Mouse (Mus musculus) stomach, embryonic 14.5 days (tissue): Measurements from ENCODE around the gene Gm26558. TPM values are rescaled to one million over a fixed set of nuclear protein-coding genes. Genes with fewer than 3 reads are reported as not detected.

Experiments
- ATAC-seq: fragments of 200-750 bp; cut with Nextera tagmentation; 2 replicates; pipeline ENCODE4 v1.8.0; 2017; ENCODE audit warnings: low read depth, moderate TSS enrichment; ENCODE audit not compliant: insufficient number of reproducible peaks, insufficient read depth, low FRiP score
- H3K27ac ChIP-seq: fragments of 300-500 bp; sonication (generic); 2 replicates; pipeline ENCODE4 v1.5.1; 2014; ENCODE audit warnings: mild to moderate bottlenecking, low read length, moderate library complexity, mixed read lengths
- H3K27me3 ChIP-seq: fragments of 300-500 bp; sonication (generic); 2 replicates; pipeline ENCODE4 v1.6.1; 2014; ENCODE audit warnings: low read length, control low read depth, mixed read lengths; ENCODE audit not compliant: control insufficient read depth, insufficient read depth
- H3K36me3 ChIP-seq: fragments of 300-500 bp; sonication (generic); 2 replicates; pipeline ENCODE4 v1.6.1; 2014; ENCODE audit warnings: mild to moderate bottlenecking, control low read depth, low read length, moderate library complexity, mixed read lengths; ENCODE audit not compliant: control insufficient read depth, insufficient read depth
- H3K4me1 ChIP-seq: fragments of 300-500 bp; sonication (generic); 2 replicates; pipeline ENCODE4 v1.6.1; 2014; ENCODE audit warnings: low read length, control low read depth, mixed read lengths; ENCODE audit not compliant: control insufficient read depth, insufficient read depth
- H3K4me2 ChIP-seq: fragments of 300-500 bp; sonication (generic); replicated peaks from 2 replicates; pipeline ENCODE4 v1.6.1; 2014; ENCODE audit warnings: low read depth, low read length, control low read depth
- H3K4me3 ChIP-seq: fragments of 300-500 bp; sonication (generic); 2 replicates; pipeline ENCODE4 v1.5.1; 2014; ENCODE audit warnings: low read depth, low read length, control low read depth
- H3K9ac ChIP-seq: fragments of 300-500 bp; sonication (generic); replicated peaks from 2 replicates; pipeline ENCODE4 v1.6.1; 2014; ENCODE audit warnings: low read depth, mild to moderate bottlenecking, control low read depth, low read length, moderate library complexity, mixed read lengths
- H3K9me3 ChIP-seq: fragments of 300-500 bp; sonication (generic); 2 replicates; pipeline ENCODE4 v1.6.1; 2016; ENCODE audit warnings: low read depth, low read length, control low read depth; ENCODE audit not compliant: control insufficient read depth
- WGBS: fragments of 180-500 bp; shearing (Covaris S2); extraction: QIAGEN DNeasy Blood & Tissue Kit; methylation state at CpG from one replicate; pipeline ENCODE4 v1.1.7; 2014; 5-methylcytosine and 5-hydroxymethylcytosine counted together
- polyA plus RNA-seq: library from polyadenylated mRNA; unstranded; fragments of >200 nt; fragmentation: Nextera tagmentation; extraction: Ambion mirVana; gene quantifications from 2 replicates; pipeline ENCODE4 v1.2.1, GENCODE M21; 2014

Gene Gm26558
- polyA plus RNA-seq, 1 experiment from 2014 or later = 6.1 TPM

- no peaks in the 10 kb centered on the region for H3K36me3 ChIP-seq
- H3K9me3 ChIP-seq = peaks cover 5% of the 10 kb centered on the region; the same call in 1 of the 2 replicates
- H3K4me1 ChIP-seq = peaks cover 8% of the 10 kb centered on the region; the same call in 1 of the 2 replicates
- no peak overlapping the region for H3K9ac ChIP-seq
- WGBS = 59% methylated on average over 7 of the region's 7 CpGs
- H3K27me3 ChIP-seq = no peaks in the 10 kb centered on the region
- no peak overlapping the region for H3K4me2 ChIP-seq
- no peak overlapping the region for H3K27ac ChIP-seq
- no peak overlapping the region for H3K4me3 ChIP-seq
- no peak for ATAC-seq
Observed at GRCm38 (mm10) chr2:70625761-70626160, 36.1 kb downstream of the Gm26558 start.

- H3K27ac ChIP-seq = no peak overlapping the region
- no peak for ATAC-seq
- WGBS = 73% methylated on average over 4 of the region's 4 CpGs
Observed at GRCm38 (mm10) chr2:70622244-70622643, 39.7 kb downstream of the Gm26558 start.

GRCm38 (mm10) chr2:70620225-70620624 lies 41.7 kb downstream of the Gm26558 start:
- Histone ChIP-seq H3K9ac (no peak overlapping the region), H3K27me3 (no peaks in the 10 kb centered on the region), H3K9me3 (no peaks in the 10 kb centered on the region), H3K4me3 (no peak overlapping the region), H3K36me3 (no peaks in the 10 kb centered on the region), H3K4me1 (no peaks in the 10 kb centered on the region), H3K4me2 (no peak overlapping the region), H3K27ac (no peak overlapping the region)
- no peak for ATAC-seq
- 23% methylated on average over 6 of the region's 6 CpGs for WGBS

More at GRCm38 (mm10) chr2:70622244-70622643, 39.7 kb downstream of the Gm26558 start:
- Histone ChIP-seq H3K9ac (no peak overlapping the region), H3K9me3 (peaks cover 1% of the 10 kb centered on the region; the same call in 1 of the 2 replicates), H3K36me3 (no peaks in the 10 kb centered on the region), H3K4me1 (no peaks in the 10 kb centered on the region), H3K4me3 (no peak overlapping the region), H3K27me3 (no peaks in the 10 kb centered on the region), H3K4me2 (no peak overlapping the region)

- Histone ChIP-seq H3K4me3 (no peak overlapping the region), H3K4me2 (no peak overlapping the region), H3K27me3 (no peaks in the 10 kb centered on the region), H3K9me3 (no peaks in the 10 kb centered on the region), H3K36me3 (no peaks in the 10 kb centered on the region), H3K27ac (no peak overlapping the region), H3K4me1 (no peaks in the 10 kb centered on the region), H3K9ac (no peak overlapping the region)
- 87% methylated on average over 6 of the region's 6 CpGs for WGBS
- no peak for ATAC-seq
Observed at GRCm38 (mm10) chr2:70619232-70619835, 42.6 kb downstream of the Gm26558 start.

DNA sequence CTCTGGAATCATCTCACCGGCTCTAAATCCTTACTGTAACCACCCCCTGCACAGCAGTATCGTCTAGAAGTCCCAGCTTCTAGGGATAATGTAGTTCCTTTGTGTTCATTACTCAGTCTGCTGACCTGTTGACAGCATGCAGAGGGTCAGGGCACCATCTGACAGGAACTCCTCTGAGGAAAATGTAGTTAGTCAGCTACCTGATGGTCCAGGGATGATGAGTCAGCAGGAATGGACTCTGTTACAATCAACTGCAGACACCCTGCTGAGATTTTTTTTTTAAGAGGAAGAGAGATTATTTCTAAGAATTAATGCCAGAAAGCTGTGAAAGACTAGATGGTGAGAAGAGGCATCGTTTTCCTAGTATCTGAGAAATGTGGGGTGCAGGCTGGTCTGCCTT lies 45.3 kb downstream of the Gm26558 start:
- H3K36me3 ChIP-seq = no peaks in the 10 kb centered on the region
- no peaks in the 10 kb centered on the region for H3K9me3 ChIP-seq
- H3K4me3 ChIP-seq = no peak overlapping the region
- no peak overlapping the region for H3K4me2 ChIP-seq
- no peak overlapping the region for H3K27ac ChIP-seq
- ATAC-seq = no peak
- no peaks in the 10 kb centered on the region for H3K4me1 ChIP-seq
- 67% methylated on average over 3 of the region's 3 CpGs for WGBS
- H3K27me3 ChIP-seq = no peaks in the 10 kb centered on the region
- no peak overlapping the region for H3K9ac ChIP-seq

- Histone ChIP-seq H3K4me3 (no peak overlapping the region), H3K9ac (no peak overlapping the region), H3K27me3 (no peaks in the 10 kb centered on the region), H3K36me3 (no peaks in the 10 kb centered on the region), H3K9me3 (no peaks in the 10 kb centered on the region), H3K27ac (no peak overlapping the region), H3K4me2 (no peak overlapping the region), H3K4me1 (no peaks in the 10 kb centered on the region)
- 75% methylated on average over 2 of the region's 2 CpGs for WGBS
- ATAC-seq = no peak
Observed at GRCm38 (mm10) chr2:70616076-70616475, 45.8 kb downstream of the Gm26558 start.

GRCm38 (mm10) chr2:70614745-70615351 lies 47.1 kb downstream of the Gm26558 start:
- H3K36me3 ChIP-seq = no peaks in the 10 kb centered on the region
- no peaks in the 10 kb centered on the region for H3K27me3 ChIP-seq
- H3K4me1 ChIP-seq = no peaks in the 10 kb centered on the region
- no peak overlapping the region for H3K27ac ChIP-seq
- no peak overlapping the region for H3K9ac ChIP-seq
- no peak overlapping the region for H3K4me3 ChIP-seq
- no peak for ATAC-seq
- no peak overlapping the region for H3K4me2 ChIP-seq
- H3K9me3 ChIP-seq = no peaks in the 10 kb centered on the region
- 87% methylated on average over 7 of the region's 7 CpGs for WGBS
